Mouse (Mus musculus) limb, embryonic 10.5 days (tissue): ENCODE measurements around the gene Dagla. TPM values are rescaled to one million over a fixed set of nuclear protein-coding genes. Genes with fewer than 3 reads are reported as not detected.

ENCODE experiments used
- DNase-seq: peaks from one replicate; pipeline ENCODE4 v3.0.0-alpha.2; 2017; ENCODE audit warnings: low spot score
- H3K27ac ChIP-seq: fragments of 300-500 bp; sonication (generic); 2 replicates; pipeline ENCODE4 v1.5.1; 2016; ENCODE audit warnings: mild to moderate bottlenecking
- H3K27me3 ChIP-seq: fragments of 300-500 bp; sonication (generic); 2 replicates; pipeline ENCODE4 v1.6.1; 2016; ENCODE audit warnings: low read depth, mild to moderate bottlenecking; ENCODE audit not compliant: poor library complexity, severe bottlenecking
- H3K36me3 ChIP-seq: fragments of 300-500 bp; sonication (generic); 2 replicates; pipeline ENCODE4 v1.6.1; 2016; ENCODE audit warnings: mild to moderate bottlenecking, moderate library complexity
- H3K4me1 ChIP-seq: fragments of 300-500 bp; sonication (generic); 2 replicates; pipeline ENCODE4 v1.6.1; 2016
- H3K4me3 ChIP-seq: fragments of 300-500 bp; sonication (generic); 2 replicates; pipeline ENCODE4 v1.5.1; 2016; ENCODE audit warnings: mild to moderate bottlenecking, moderate library complexity
- H3K9me3 ChIP-seq: fragments of 300-500 bp; sonication (generic); replicated peaks from 2 replicates; pipeline ENCODE4 v1.6.1; 2016; ENCODE audit warnings: mild to moderate bottlenecking
- WGBS: fragments of 180-500 bp; shearing (Covaris S2); methylation state at CpG from one replicate; pipeline ENCODE4 v1.1.7; 2016; 5-methylcytosine and 5-hydroxymethylcytosine counted together
- polyA plus RNA-seq: library from polyadenylated mRNA; unstranded; fragments of >200 nt; fragmentation: Nextera tagmentation; extraction: Ambion mirVana; gene quantifications from 2 replicates; pipeline ENCODE4 v1.2.1, GENCODE M21; 2016

Dagla gene
- polyA plus RNA-seq, 1 experiment from 2014 or later: 2.2 TPM

DNA sequence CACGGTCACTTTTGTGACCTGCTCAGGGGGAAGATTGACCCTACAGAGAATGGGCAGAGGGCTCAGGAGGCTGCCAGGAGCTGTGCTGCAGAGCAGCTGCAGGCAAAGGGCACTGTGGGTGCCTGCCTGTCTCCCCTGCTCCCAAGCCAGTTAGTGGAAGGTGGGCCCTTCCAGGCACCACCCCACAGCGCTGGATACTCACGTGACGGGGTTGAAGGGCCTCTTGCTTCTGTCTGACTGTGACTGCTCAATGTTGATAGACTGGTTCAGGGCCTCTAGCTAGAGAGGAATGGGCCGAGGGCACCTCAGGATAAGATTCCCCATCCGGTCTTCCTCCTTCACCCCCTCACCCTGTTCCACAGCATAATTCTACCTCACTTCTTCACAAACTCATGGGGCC lies 85.1 kb downstream of the Dagla start:
- peaks cover 30% of the 10 kb centered on the region for H3K4me1 ChIP-seq
- H3K27ac ChIP-seq: 0 out of 2 replicates have a peak overlapping the region, but pooled peaks have one; percentile 12
- no peaks in the 10 kb centered on the region for H3K9me3 ChIP-seq
- H3K36me3 ChIP-seq: peaks cover 31% of the 10 kb centered on the region
- DNase-seq: no peak
- no peaks in the 10 kb centered on the region for H3K27me3 ChIP-seq
- H3K4me3 ChIP-seq: no peak overlapping the region
- WGBS: 70% methylated on average over 6 of the region's 6 CpGs

DNA sequence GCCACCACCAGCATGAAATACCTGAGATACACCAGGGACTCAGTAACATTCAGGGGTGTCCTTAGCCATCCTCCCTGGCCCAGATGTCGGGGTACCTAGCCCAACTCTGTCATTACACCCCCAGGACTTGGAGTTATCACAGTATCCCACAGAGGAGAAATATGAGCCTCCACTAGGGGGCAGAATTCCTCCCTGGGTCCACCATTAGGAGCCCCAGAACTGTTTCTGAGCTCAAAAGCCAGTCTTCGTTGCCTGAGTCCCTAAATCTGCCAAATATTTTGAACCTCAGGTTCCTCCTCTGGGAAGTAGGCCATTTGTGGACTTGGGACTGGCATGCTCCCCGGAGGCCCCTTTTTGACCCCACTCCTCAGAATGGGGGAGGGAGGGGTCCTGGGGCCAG lies 85.6 kb downstream of the Dagla start:
- Histone ChIP-seq H3K27ac (0 out of 2 replicates have a peak overlapping the region, but pooled peaks have one; percentile 12), H3K4me1 (peaks cover 30% of the 10 kb centered on the region), H3K36me3 (peaks cover 32% of the 10 kb centered on the region), H3K4me3 (no peak overlapping the region), H3K27me3 (no peaks in the 10 kb centered on the region), H3K9me3 (no peaks in the 10 kb centered on the region)
- WGBS: 61% methylated on average over 3 of the region's 3 CpGs
- DNase-seq: peak; percentile 70

DNA sequence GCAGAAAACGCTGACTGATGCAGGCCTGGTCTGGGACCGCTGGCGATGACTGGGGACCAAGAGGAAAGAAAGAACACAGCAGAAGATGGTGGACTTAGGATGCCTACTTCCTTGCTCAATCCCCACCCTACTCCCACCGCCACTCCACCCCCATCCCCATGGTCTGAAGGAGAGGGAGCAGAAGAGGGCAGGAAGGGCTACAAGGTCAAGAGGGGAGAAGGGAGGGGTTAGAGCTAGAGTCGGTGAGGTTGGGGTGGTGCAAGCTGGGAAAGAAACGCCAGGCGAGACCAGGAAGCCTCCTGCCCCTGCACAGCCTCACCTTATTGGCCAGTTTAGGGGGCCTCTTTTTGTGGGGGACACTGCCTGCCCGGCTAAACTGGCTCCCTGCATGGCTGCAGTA lies 88.6 kb downstream of the Dagla start:
- 78% methylated on average over 8 of the region's 8 CpGs for WGBS
- DNase-seq: no peak
- Histone ChIP-seq H3K9me3 (no peaks in the 10 kb centered on the region), H3K36me3 (peaks cover 56% of the 10 kb centered on the region), H3K27ac (no peak overlapping the region), H3K4me3 (no peak overlapping the region), H3K27me3 (no peaks in the 10 kb centered on the region), H3K4me1 (peaks cover 8% of the 10 kb centered on the region)

DNA sequence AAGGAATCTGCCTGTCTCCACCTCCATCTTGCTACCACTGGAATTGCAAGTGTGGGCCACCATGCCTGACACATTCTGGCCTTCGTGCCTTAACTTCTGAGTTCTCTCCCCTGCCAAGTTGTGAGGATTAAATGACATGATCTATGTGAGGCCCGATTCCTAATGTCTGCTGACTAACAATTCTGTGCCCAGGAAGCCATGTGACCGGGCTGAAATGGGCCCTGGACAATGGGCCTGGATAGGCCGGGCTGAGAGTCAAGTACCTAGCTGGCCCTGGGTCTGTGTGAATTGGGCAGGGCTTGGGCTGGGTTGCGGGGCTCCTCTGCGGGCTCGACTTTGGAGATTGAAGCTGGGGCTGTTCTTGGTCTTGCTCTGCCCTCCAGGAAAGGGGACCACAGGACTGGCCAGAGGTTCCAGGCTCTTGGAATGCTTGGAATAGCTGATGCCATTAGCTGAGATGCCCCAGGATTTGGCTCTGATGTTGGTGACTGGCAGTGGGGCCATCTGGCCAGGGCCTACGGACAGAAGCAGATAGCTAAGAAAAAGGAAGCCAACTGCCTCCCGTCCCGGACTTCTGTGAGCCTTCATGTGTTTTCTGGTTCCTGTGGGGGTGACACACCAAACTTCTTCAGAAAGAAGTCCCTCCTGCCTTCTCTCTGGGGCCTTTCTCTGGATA lies 90.7 kb downstream of the Dagla start:
- WGBS: 93% methylated on average over 10 of the region's 10 CpGs

DNA sequence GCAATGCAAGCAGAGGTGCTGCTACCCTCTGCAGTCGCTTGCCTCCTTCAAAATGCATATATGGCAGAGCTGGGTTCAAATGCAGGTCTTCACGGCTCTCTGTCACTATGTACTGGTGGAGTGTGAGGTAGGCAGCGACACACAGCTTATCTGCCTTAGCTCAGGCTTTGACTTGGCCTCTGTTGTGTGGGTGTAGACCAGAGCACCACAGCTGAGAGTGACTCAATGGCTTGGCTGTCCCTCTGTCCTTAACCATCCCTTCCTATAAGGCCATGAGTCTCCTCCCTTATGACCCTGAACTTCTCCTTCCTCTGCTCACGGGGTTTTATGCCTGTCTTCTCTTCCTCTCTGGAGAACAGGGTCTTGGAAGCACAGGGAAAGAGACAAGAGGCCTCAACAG lies 93.8 kb downstream of the Dagla start:
- H3K4me1 ChIP-seq: no peaks in the 10 kb centered on the region
- 89% methylated on average over 4 of the region's 4 CpGs for WGBS
- H3K36me3 ChIP-seq: peaks cover 89% of the 10 kb centered on the region
- H3K4me3 ChIP-seq: no peak overlapping the region
- H3K27me3 ChIP-seq: no peaks in the 10 kb centered on the region
- no peak for DNase-seq
- no peaks in the 10 kb centered on the region for H3K9me3 ChIP-seq
- H3K27ac ChIP-seq: no peak overlapping the region

More for the DNA sequence above, 90.7 kb downstream of the Dagla start:
- 0 out of 2 replicates have a peak, but pooled peaks cover 7% of the 10 kb centered on the region for H3K4me1 ChIP-seq
- peaks cover 69% of the 10 kb centered on the region for H3K36me3 ChIP-seq
- H3K27ac ChIP-seq: no peak overlapping the region
- no peak overlapping the region for H3K4me3 ChIP-seq
- no peaks in the 10 kb centered on the region for H3K27me3 ChIP-seq
- DNase-seq: no peak
- no peaks in the 10 kb centered on the region for H3K9me3 ChIP-seq

DNA sequence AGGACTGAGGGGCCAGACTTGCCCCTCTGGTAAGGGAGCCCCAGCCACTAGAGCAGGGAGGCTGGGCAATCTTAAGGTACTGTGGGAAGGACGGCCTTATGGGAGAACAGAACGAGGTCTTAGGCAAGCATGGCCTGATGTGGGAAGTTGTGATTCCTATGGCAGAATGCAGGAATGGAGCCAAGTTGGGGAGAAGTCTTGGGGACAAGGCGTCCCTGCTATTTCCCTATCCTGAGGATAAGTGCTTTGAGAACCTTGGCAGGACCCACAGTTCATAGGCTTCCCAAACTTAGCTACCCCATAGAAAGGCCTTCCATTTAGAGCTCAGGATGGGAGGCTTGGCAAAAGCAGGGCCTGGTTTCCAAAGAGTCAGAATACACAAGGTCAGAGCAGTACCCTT lies 95.8 kb downstream of the Dagla start:
- Histone ChIP-seq H3K36me3 (peaks cover 81% of the 10 kb centered on the region), H3K4me3 (no peak overlapping the region), H3K4me1 (peaks cover 8% of the 10 kb centered on the region), H3K9me3 (no peaks in the 10 kb centered on the region), H3K27me3 (no peaks in the 10 kb centered on the region), H3K27ac (no peak overlapping the region)
- DNase-seq: no peak
- 89% methylated on average over 3 of the region's 3 CpGs for WGBS

DNA sequence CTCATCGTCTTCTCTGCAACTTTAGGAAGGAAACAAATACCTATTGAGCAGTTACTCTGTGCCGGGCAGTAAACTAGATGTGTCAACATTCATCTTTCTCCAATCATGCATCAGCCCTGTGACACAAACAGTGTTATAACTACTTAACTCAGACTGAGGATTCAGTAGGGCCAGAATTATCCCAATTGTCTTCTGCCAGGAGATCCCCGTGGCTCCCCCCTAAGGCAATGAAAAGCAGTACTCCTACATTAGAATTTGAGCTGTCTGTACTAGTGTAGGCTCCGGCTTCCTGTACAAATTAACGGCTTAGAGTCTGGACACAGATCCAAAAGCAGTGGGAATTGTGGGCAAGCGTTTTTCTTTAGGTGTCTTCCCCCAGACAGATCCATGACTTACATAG lies 99.6 kb downstream of the Dagla start:
- peak overlapping the region; percentile 94 for H3K4me3 ChIP-seq
- H3K36me3 ChIP-seq: peaks cover 64% of the 10 kb centered on the region
- no peaks in the 10 kb centered on the region for H3K9me3 ChIP-seq
- H3K27me3 ChIP-seq: no peaks in the 10 kb centered on the region
- WGBS: 77% methylated on average over 6 of the region's 6 CpGs
- H3K27ac ChIP-seq: no peak overlapping the region
- no peak for DNase-seq
- H3K4me1 ChIP-seq: peaks cover 16% of the 10 kb centered on the region

DNA sequence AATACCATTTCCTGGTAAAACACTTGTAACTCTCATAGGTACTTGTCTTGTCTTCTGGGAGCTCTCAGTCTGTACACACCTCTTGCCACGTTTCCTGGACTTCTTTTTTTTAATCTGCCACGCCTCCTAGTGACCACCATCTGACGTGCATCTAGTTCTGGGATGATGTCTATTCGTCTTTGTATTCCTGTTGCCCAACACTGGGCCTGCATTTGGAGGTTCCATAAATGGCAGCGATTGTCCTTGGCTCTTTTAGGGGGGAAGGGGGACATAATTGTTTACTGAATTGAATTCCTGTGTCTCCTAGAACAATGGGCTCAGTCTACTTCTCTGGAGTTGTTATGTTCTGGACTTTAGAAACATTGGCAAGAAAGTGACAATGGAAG lies 100.1 kb downstream of the Dagla start:
- Histone ChIP-seq H3K9me3 (no peaks in the 10 kb centered on the region), H3K27ac (peak overlapping the region; percentile 93), H3K27me3 (no peaks in the 10 kb centered on the region), H3K36me3 (peaks cover 64% of the 10 kb centered on the region), H3K4me1 (peaks cover 16% of the 10 kb centered on the region), H3K4me3 (peak overlapping the region; percentile 94)
- 2% methylated on average over 5 of the region's 5 CpGs for WGBS
- no peak for DNase-seq

DNA sequence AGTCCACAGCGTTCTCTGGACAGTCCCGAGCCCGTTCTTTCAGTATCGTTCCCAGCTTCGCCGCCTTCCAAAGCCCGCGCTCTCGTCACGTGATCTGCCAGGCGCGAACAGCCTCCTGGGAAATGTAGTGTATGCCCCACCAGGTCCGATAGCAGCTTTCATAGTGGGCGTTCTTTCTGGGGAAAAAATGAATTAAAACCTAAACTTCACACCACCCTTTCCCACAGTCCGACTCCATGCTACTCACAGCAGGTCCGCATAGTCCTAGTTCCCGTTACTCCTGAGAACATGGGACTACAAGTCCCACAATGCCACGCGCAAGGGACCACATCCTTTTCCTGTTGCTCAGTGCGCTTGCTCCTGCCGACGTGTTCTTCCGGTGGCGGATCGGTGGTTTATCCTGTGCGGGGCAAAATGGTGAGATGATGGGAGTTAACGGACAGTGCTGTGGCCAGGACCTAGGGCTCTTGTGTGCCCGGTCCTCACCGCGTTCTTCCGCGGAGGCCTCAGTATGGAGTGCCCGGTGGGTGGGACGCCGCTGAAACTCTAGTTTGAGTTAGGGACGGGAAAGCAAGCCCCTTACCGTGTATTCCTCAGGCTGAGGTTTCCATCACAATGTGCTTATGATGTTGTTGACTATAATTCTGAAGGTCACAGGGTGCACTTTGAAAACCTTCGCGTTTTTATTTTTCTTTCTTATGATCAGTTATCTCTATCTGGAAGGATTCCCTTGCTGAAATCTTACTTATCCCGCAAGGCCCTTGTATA lies 100.6 kb downstream of the Dagla start, which contains the start of the genes Tmem258 and Fen1:
Gene Tmem258, plus strand, starts transcription at position 167 of the 768 bp plus-strand sequence.
Gene Fen1, minus strand, starts transcription at position 322 of the 768 bp plus-strand sequence.
- Histone ChIP-seq H3K36me3 (peaks cover 64% of the 10 kb centered on the region), H3K27me3 (no peaks in the 10 kb centered on the region), H3K4me1 (peaks cover 16% of the 10 kb centered on the region), H3K27ac (peak within 1 kb of the TSS; percentile 93), H3K9me3 (no peaks in the 10 kb centered on the region), H3K4me3 (peak within 1 kb of the TSS; percentile 94)
- under 1% methylated on average over 40 of the region's 40 CpGs for WGBS
- DNase-seq: peak; percentile 94

DNA sequence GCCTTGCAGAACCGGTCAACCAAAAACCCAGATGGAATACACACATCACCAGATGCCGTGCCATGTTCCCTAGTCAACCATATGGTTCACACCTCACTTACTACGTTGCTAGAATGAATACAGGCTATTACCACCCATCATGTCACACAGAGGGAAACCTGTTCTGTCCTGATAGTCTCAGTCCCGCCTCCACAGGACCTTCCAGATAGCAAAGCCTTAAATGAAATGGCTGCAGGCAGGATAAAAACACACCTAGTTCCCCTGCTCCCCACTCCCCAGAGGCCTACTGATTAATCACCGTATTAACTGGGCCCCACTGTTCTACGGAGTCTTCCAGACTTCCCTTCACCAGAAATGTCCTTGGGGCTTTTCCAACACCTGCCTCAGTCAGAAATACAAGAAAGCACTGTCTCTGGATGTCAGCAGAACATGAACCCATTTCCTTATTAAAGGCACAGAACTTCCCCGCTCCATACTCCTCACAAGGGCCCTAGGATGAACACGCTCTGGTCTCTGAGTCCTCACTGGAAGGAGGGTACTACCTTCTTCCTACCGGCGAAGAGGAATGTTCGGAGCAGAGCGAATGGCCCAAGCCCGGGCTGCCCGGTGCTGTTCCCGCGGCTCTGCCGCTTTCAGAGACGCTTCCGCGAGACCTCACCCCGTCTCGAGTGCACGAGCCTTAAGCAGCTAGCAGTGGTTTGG lies 101.4 kb downstream of the Dagla start:
- Histone ChIP-seq H3K4me1 (peaks cover 16% of the 10 kb centered on the region), H3K4me3 (peak overlapping the region; percentile 94), H3K27me3 (no peaks in the 10 kb centered on the region), H3K9me3 (no peaks in the 10 kb centered on the region), H3K36me3 (peaks cover 64% of the 10 kb centered on the region), H3K27ac (peak overlapping the region; percentile 93)
- 2% methylated on average over 23 of the region's 23 CpGs for WGBS
- no peak for DNase-seq

DNA sequence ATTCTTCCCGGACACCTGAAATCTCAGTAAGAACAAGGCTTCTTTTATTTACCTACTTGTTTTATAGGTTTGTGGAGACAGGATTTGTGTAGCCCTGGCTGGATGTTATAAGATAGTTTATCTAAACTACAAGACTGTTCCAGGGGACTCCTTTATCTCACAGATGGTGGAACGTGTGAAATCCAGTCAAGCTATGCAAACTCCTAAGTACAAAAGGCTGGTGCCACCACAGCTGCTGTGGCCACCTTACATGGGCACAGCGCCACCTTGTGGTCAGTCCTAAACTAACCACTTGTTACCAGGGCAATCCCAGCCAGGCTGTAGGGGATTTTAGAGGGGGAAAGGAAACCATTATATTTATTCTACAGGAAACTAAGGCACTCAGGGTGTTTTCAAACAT lies 106.0 kb downstream of the Dagla start:
- peak; percentile 90 for DNase-seq
- WGBS: 35% methylated on average over 3 of the region's 3 CpGs
- Histone ChIP-seq H3K4me1 (peaks cover 8% of the 10 kb centered on the region), H3K36me3 (peaks cover 84% of the 10 kb centered on the region), H3K4me3 (no peak overlapping the region), H3K27me3 (no peaks in the 10 kb centered on the region), H3K9me3 (no peaks in the 10 kb centered on the region), H3K27ac (no peak overlapping the region)

DNA sequence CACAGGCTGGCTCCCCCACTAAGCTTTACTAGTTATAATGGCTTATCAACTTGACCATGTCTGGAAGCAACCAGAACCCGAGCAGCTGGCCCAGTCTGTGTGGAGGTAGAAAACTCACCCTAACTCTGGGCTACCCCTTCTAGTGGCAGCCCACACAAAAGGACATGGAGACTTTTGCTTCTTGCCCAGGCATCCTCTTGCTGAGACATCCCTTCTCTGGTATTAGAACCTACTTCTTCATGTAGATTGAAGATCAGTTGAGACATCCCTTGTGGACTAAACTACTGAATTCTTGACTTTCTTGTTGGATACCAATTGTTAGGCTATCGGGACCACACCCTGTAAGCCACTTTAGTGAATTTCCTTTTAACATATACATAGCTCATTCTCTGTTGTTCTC lies 106.4 kb downstream of the Dagla start:
- no peaks in the 10 kb centered on the region for H3K9me3 ChIP-seq
- H3K4me3 ChIP-seq: no peak overlapping the region
- no peaks in the 10 kb centered on the region for H3K27me3 ChIP-seq
- peaks cover 88% of the 10 kb centered on the region for H3K36me3 ChIP-seq
- H3K27ac ChIP-seq: no peak overlapping the region
- H3K4me1 ChIP-seq: peaks cover 8% of the 10 kb centered on the region
- no peak for DNase-seq
- WGBS: 81% methylated on average over 2 of the region's 2 CpGs

DNA sequence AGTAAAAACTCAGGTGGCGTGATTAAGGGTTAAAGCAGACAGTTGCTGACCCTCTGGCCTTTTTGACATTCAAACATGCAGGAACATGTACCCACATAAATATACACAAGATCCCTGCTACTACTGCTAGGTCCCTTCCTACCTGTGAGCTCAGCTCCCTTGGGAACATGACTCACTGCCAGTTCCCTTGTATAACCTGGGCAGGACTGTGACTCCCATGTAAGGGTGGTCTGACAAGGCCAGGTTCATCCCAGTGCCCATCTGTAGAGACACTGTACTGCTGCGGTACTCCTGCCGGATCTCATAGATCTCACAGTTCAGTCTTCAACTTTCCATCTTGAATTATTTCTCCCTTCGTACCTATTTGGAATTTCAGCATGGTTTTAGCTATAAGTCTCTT lies 107.5 kb downstream of the Dagla start:
- H3K9me3 ChIP-seq: no peaks in the 10 kb centered on the region
- no peaks in the 10 kb centered on the region for H3K4me1 ChIP-seq
- H3K27me3 ChIP-seq: no peaks in the 10 kb centered on the region
- no peak overlapping the region for H3K4me3 ChIP-seq
- H3K27ac ChIP-seq: no peak overlapping the region
- H3K36me3 ChIP-seq: peaks cover 100% of the 10 kb centered on the region
- WGBS: 92% methylated on average over 4 of the region's 4 CpGs
- no peak for DNase-seq
